Mouse (Mus musculus): ENCODE data around the gene Rfx5.
"Not testable (repeated sequence)": the region's sequence is repeated elsewhere in the genome, so short reads cannot be mapped to it uniquely, and the experiment has no call there.

Gene Rfx5

GRCm38 (mm10) chr3:94936147-94936546, 17.7 kb upstream of the Rfx5 start:
- DNase-seq, result not testable (repeated sequence)

GRCm38 (mm10) chr3:94937194-94937593, 16.7 kb upstream of the Rfx5 start:
- DNase-seq, result not testable (repeated sequence)

- peak; percentile 65 for DNase-seq
These were observed 13.8 kb upstream of the Rfx5 start for GRCm38 (mm10) chr3:94940033-94940432.

- not testable (repeated sequence) for DNase-seq
These were observed 11.5 kb upstream of the Rfx5 start for GRCm38 (mm10) chr3:94942211-94942967.

- not testable (repeated sequence) for DNase-seq
These were observed 10.2 kb upstream of the Rfx5 start for GRCm38 (mm10) chr3:94943706-94944105.

GRCm38 (mm10) chr3:94948066-94948614, 5.7 kb upstream of the Rfx5 start:
- DNase-seq, result peak; percentile 58

GRCm38 (mm10) chr3:94949645-94950044, 4.2 kb upstream of the Rfx5 start:
- DNase-seq, result peak; percentile 91

GRCm38 (mm10) chr3:94952806-94953205, 1.1 kb upstream of the Rfx5 start:
- DNase-seq, result peak; percentile 64

GRCm38 (mm10) chr3:94953384-94953763, 501 bp upstream of the Rfx5 start:
- no peak for DNase-seq

GRCm38 (mm10) chr3:94958295-94958694, 4.4 kb downstream of the Rfx5 start:
- DNase-seq, result no peak

- no peak for DNase-seq
These were observed 6.0 kb downstream of the Rfx5 start for GRCm38 (mm10) chr3:94959871-94960270.

GRCm38 (mm10) chr3:94960322-94960721, 6.4 kb downstream of the Rfx5 start:
- DNase-seq, result no peak

GRCm38 (mm10) chr3:94964989-94965388, 11.1 kb downstream of the Rfx5 start:
- DNase-seq, result no peak

- no peak for DNase-seq
These were observed 12.0 kb downstream of the Rfx5 start for GRCm38 (mm10) chr3:94965878-94966277.

GRCm38 (mm10) chr3:94972552-94972951, 18.7 kb downstream of the Rfx5 start:
- DNase-seq, result no peak

GRCm38 (mm10) chr3:94973620-94974019, 19.7 kb downstream of the Rfx5 start:
- no peak for DNase-seq

- DNase-seq, result no peak
These were observed 20.2 kb downstream of the Rfx5 start for GRCm38 (mm10) chr3:94974026-94974527.

GRCm38 (mm10) chr3:94974528-94975422, 20.9 kb downstream of the Rfx5 start, which contains the start of gene Pi4kb:
Gene Pi4kb, plus strand, starts transcription at chr3:94974731.
- DNase-seq, result peak; percentile 93

GRCm38 (mm10) chr3:94984312-94984711, 30.4 kb downstream of the Rfx5 start:
- DNase-seq, result no peak

- no peak for DNase-seq
These were observed 31.6 kb downstream of the Rfx5 start for GRCm38 (mm10) chr3:94985513-94985912.

GRCm38 (mm10) chr3:94987578-94987977, 33.7 kb downstream of the Rfx5 start:
- DNase-seq, result peak; percentile 37

- no peak for DNase-seq
These were observed 35.4 kb downstream of the Rfx5 start for GRCm38 (mm10) chr3:94989159-94989761.

GRCm38 (mm10) chr3:94996946-94997345, 43.1 kb downstream of the Rfx5 start:
- peak; percentile 86 for DNase-seq
